Mouse (Mus musculus) urinary bladder, adult 18-20 months (tissue): ENCODE measurements around the gene Apoa1.

ENCODE experiments used
- DNase-seq, 2 experiments: peaks; one replicate each; pipeline ENCODE4 v3.0.0; 2022; ENCODE audit warnings: low spot score in 2 of 2, mixed read lengths in 2 of 2

Apoa1 gene

GRCm38 (mm10) chr9:46215338-46216322 lies 12.8 kb upstream of the Apoa1 start:
- no peak for DNase-seq

GRCm38 (mm10) chr9:46216744-46217470 lies 11.5 kb upstream of the Apoa1 start:
- no peak for DNase-seq

- DNase-seq, result no peak
These were observed 10.2 kb upstream of the Apoa1 start for GRCm38 (mm10) chr9:46218176-46218575.

GRCm38 (mm10) chr9:46223090-46223489 lies 5.3 kb upstream of the Apoa1 start:
- no peak for DNase-seq

- no peak for DNase-seq
These were observed 4.3 kb upstream of the Apoa1 start for GRCm38 (mm10) chr9:46224101-46224500.

GRCm38 (mm10) chr9:46224945-46225660 lies 3.3 kb upstream of the Apoa1 start:
- DNase-seq, result no peak

GRCm38 (mm10) chr9:46227064-46227614 lies 1.2 kb upstream of the Apoa1 start:
- DNase-seq, result no peak

GRCm38 (mm10) chr9:46229573-46230449 lies 1.4 kb downstream of the Apoa1 start:
- peak; percentile 61 to 69 for DNase-seq

GRCm38 (mm10) chr9:46230450-46230975 lies 2.1 kb downstream of the Apoa1 start:
- DNase-seq, result no peak

- DNase-seq, result no peak
These were observed 6.8 kb downstream of the Apoa1 start for GRCm38 (mm10) chr9:46235196-46235595.

GRCm38 (mm10) chr9:46235596-46235648 lies 7.0 kb downstream of the Apoa1 start, which contains the start of gene Apoc3:
Apoc3 (minus strand) TSS chr9:46235636.
- no peak for DNase-seq

GRCm38 (mm10) chr9:46235649-46236048 lies 7.3 kb downstream of the Apoa1 start:
- DNase-seq, result no peak

- DNase-seq, result no peak
These were observed 10.5 kb downstream of the Apoa1 start for GRCm38 (mm10) chr9:46238850-46239249.

GRCm38 (mm10) chr9:46240526-46241153 lies 12.3 kb downstream of the Apoa1 start, which contains the start of gene Apoa4:
Apoa4 (plus strand) TSS chr9:46240696.
- DNase-seq, result no peak

GRCm38 (mm10) chr9:46241818-46242217 lies 13.4 kb downstream of the Apoa1 start:
- no peak for DNase-seq

GRCm38 (mm10) chr9:46243122-46243521 lies 14.7 kb downstream of the Apoa1 start:
- DNase-seq, result no peak

GRCm38 (mm10) chr9:46243584-46243983 lies 15.2 kb downstream of the Apoa1 start:
- DNase-seq, result no peak

GRCm38 (mm10) chr9:46246752-46247324 lies 18.5 kb downstream of the Apoa1 start:
- DNase-seq, result no peak

- no peak for DNase-seq
These were observed 27.8 kb downstream of the Apoa1 start for GRCm38 (mm10) chr9:46256177-46256576.
